Mouse (Mus musculus): ENCODE results near the gene Vwa3a. TPM values are rescaled to one million over a fixed set of nuclear protein-coding genes. Genes with fewer than 3 reads are reported as not detected.

Vwa3a gene
- polyA plus RNA-seq, 1 experiment from 2014 or later: 1.9 TPM

DNA sequence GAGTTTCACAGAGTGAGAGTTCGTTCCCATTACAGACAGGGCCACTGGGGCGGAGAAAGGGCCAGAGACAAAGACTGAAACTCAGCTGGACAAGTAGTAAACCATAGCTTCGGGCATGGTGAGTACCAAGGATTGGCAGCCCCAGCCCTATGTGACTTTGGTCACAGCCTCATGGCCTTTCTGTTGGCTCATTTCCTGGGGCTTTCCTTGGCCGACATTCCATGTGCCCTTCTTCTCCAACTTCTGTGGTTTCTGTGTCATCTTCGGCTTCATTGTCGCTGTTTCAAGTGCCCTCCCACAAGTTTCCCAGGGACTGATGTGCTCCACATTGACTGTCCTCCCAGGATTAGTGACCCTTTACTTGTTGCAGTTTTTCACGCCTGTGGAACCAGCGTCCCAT, 17.7 kb upstream of the Vwa3a start:
- ATAC-seq (ENCODE audit: low FRiP score): no peak
- H3K27ac ChIP-seq: no peak overlapping the region
- 88% methylated on average over 8 of the region's 8 CpGs for WGBS
- no peaks in the 10 kb centered on the region for H3K9me3 ChIP-seq
- H3K4me3 ChIP-seq: no peak overlapping the region
- peaks cover 31% of the 10 kb centered on the region for H3K4me1 ChIP-seq (replicated peaks)
- H3K27me3 ChIP-seq: no peaks in the 10 kb centered on the region
- no peak overlapping the region for H3K9ac ChIP-seq
- no peak overlapping the region for H3K4me2 ChIP-seq
- peaks cover 6% of the 10 kb centered on the region; the same call in 1 of the 2 replicates for H3K36me3 ChIP-seq

DNA sequence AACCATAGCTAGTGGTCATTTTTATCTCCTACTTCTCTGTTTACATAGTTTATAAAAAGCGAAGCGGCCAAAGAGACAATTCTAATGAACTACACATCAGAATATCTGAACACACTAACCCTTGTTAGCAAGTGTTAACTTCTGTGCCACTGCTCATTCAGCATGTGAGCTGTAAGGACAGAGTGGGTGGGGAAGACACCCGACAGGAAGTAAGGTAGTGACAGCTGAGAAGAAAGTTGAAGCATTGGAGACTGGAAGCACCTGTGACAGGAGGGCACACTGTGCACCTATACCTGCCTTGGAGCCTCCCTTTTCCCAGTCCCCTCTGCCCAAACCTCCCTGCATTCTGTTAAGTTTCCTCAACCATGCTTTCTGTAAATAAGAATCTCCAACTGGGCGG, 17.1 kb upstream of the Vwa3a start:
- H3K9ac ChIP-seq: no peak overlapping the region
- no peak overlapping the region for H3K4me3 ChIP-seq
- WGBS: 96% methylated on average over 4 of the region's 4 CpGs
- H3K4me1 ChIP-seq (replicated peaks): peaks cover 30% of the 10 kb centered on the region
- no peak overlapping the region for H3K4me2 ChIP-seq
- H3K27me3 ChIP-seq: no peaks in the 10 kb centered on the region
- ATAC-seq (ENCODE audit: low FRiP score): no peak
- H3K9me3 ChIP-seq: no peaks in the 10 kb centered on the region
- no peak overlapping the region for H3K27ac ChIP-seq
- H3K36me3 ChIP-seq: peaks cover 6% of the 10 kb centered on the region; the same call in 1 of the 2 replicates

- no peak overlapping the region for H3K4me2 ChIP-seq
Observed at GRCm38 (mm10) chr7:120722839-120723278, 16.3 kb upstream of the Vwa3a start.

DNA sequence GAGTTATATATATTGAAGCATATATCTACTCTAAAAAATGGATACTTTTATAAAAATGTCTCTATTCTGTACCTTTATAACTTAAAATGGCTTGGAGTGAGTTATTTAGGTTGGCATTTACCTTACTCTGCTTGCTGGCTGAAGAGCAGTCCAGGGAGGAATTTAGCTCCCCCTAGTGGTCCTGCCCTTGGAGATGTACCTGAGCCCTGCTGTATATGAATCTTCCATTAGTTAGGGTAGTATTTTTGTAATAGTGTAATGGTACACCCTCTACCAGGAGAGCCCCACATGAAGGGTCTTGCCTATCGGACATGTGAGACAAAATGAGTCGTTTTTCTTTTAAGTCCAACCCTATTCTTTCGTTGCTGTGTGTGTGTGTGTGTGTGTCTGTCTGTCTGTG, 11.5 kb upstream of the Vwa3a start:
- WGBS: 91% methylated on average over 3 of the region's 3 CpGs

More at GRCm38 (mm10) chr7:120722839-120723278, 16.3 kb upstream of the Vwa3a start:
- peaks cover 6% of the 10 kb centered on the region; the same call in 1 of the 2 replicates for H3K36me3 ChIP-seq
- H3K27ac ChIP-seq: peak overlapping the region; percentile 69
- peak overlapping the region; percentile 46; the same call in 1 of the 2 replicates for H3K9ac ChIP-seq
- no peaks in the 10 kb centered on the region for H3K9me3 ChIP-seq
- 46% methylated on average over 8 of the region's 8 CpGs for WGBS
- peaks cover 27% of the 10 kb centered on the region for H3K4me1 ChIP-seq (replicated peaks)
- ATAC-seq (ENCODE audit: low FRiP score): 0 out of 2 replicates have a peak, but pooled peaks have one; percentile 36
- no peak overlapping the region for H3K4me3 ChIP-seq
- no peaks in the 10 kb centered on the region for H3K27me3 ChIP-seq

DNA sequence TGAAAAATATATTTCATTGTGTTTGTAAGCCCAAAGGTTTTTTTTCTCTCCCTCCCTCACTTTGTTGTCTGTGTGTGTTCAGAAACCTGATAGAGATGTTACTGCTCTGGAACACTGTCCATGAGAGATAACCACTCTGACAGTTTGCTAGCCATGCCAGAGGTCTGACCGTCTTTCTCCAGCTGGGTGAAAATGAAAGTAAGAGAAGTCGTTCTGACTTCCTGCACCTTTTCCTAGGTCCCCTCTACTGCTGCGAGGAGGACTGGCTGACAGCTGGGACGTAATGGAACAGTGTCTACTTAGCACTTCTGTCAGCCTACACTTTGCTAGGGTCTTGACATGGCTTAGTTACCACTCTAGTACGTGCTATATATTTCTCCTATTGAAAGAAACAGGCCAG, 9.5 kb upstream of the Vwa3a start:
- Histone ChIP-seq H3K27me3 (no peaks in the 10 kb centered on the region), H3K36me3 (peaks cover 24% of the 10 kb centered on the region), H3K9ac (no peak overlapping the region), H3K27ac (no peak overlapping the region), H3K9me3 (no peaks in the 10 kb centered on the region), H3K4me2 (no peak overlapping the region), H3K4me1 (replicated peaks) (0 out of 2 replicates have a peak, but pooled peaks cover under 1% of the 10 kb centered on the region), H3K4me3 (no peak overlapping the region)
- ATAC-seq (ENCODE audit: low FRiP score): no peak
- 87% methylated on average over 5 of the region's 5 CpGs for WGBS

More for the DNA sequence above, 11.5 kb upstream of the Vwa3a start:
- Histone ChIP-seq H3K36me3 (peaks cover 24% of the 10 kb centered on the region), H3K4me3 (no peak overlapping the region), H3K4me2 (no peak overlapping the region), H3K27ac (no peak overlapping the region), H3K4me1 (replicated peaks) (peaks cover 16% of the 10 kb centered on the region), H3K9me3 (no peaks in the 10 kb centered on the region), H3K9ac (no peak overlapping the region), H3K27me3 (no peaks in the 10 kb centered on the region)
- ATAC-seq (ENCODE audit: low FRiP score): no peak

GRCm38 (mm10) chr7:120732906-120733305, 6.2 kb upstream of the Vwa3a start:
- no peak overlapping the region for H3K4me3 ChIP-seq
- no peak overlapping the region for H3K27ac ChIP-seq
- ATAC-seq (ENCODE audit: low FRiP score): no peak
- no peaks in the 10 kb centered on the region for H3K4me1 ChIP-seq (replicated peaks)
- WGBS: 94% methylated on average over 7 of the region's 7 CpGs
- no peaks in the 10 kb centered on the region for H3K27me3 ChIP-seq
- no peaks in the 10 kb centered on the region for H3K9me3 ChIP-seq
- H3K36me3 ChIP-seq: peaks cover 19% of the 10 kb centered on the region
- H3K9ac ChIP-seq: no peak overlapping the region
- H3K4me2 ChIP-seq: no peak overlapping the region

GRCm38 (mm10) chr7:120739558-120740101, 512 bp downstream of the Vwa3a start:
- Histone ChIP-seq H3K9me3 (no peaks in the 10 kb centered on the region), H3K9ac (no peak overlapping the region), H3K27me3 (no peaks in the 10 kb centered on the region), H3K4me2 (no peak overlapping the region), H3K36me3 (0 out of 2 replicates have a peak, but pooled peaks cover 3% of the 10 kb centered on the region), H3K27ac (no peak overlapping the region), H3K4me1 (replicated peaks) (peaks cover 8% of the 10 kb centered on the region), H3K4me3 (no peak overlapping the region)
- ATAC-seq (ENCODE audit: low FRiP score): no peak
- WGBS: 9% methylated on average over 5 of the region's 5 CpGs

GRCm38 (mm10) chr7:120743366-120744351, 4.5 kb downstream of the Vwa3a start:
- H3K4me1 ChIP-seq (replicated peaks): peaks cover 8% of the 10 kb centered on the region
- H3K9ac ChIP-seq: no peak overlapping the region
- H3K9me3 ChIP-seq: no peaks in the 10 kb centered on the region
- no peaks in the 10 kb centered on the region for H3K36me3 ChIP-seq
- H3K4me2 ChIP-seq: no peak overlapping the region
- WGBS: 78% methylated on average over 14 of the region's 14 CpGs
- no peak overlapping the region for H3K4me3 ChIP-seq
- no peak overlapping the region for H3K27ac ChIP-seq
- H3K27me3 ChIP-seq: no peaks in the 10 kb centered on the region
- no peak for ATAC-seq (ENCODE audit: low FRiP score)

GRCm38 (mm10) chr7:120744606-120745005, 5.5 kb downstream of the Vwa3a start:
- Histone ChIP-seq H3K4me1 (replicated peaks) (peaks cover 6% of the 10 kb centered on the region), H3K27ac (no peak overlapping the region), H3K36me3 (no peaks in the 10 kb centered on the region), H3K9ac (no peak overlapping the region), H3K9me3 (no peaks in the 10 kb centered on the region), H3K4me2 (no peak overlapping the region), H3K27me3 (no peaks in the 10 kb centered on the region), H3K4me3 (no peak overlapping the region)
- WGBS: 91% methylated on average over 6 of the region's 6 CpGs
- ATAC-seq (ENCODE audit: low FRiP score): no peak

DNA sequence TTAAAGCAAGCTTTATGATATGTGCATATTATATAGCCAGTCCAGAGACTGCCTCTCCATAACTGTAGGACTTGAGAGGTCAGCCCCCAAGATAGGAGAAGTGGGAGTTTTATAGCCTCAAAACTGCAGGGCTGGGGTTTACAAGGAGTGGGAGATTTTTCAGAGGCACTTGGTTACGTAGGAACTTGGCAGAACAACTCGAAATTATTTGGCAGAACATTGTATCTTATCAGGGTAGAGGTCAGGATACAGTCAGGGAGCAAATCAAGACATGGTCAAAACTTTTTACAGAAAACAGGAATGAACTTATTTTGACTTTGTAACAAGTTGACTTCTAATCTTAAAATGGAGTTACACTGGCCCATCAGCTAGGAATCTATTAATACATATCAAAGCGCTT, 6.9 kb downstream of the Vwa3a start:
- WGBS: 83% methylated on average over 3 of the region's 3 CpGs
- H3K9me3 ChIP-seq: no peaks in the 10 kb centered on the region
- no peaks in the 10 kb centered on the region for H3K27me3 ChIP-seq
- no peaks in the 10 kb centered on the region for H3K36me3 ChIP-seq
- no peak for ATAC-seq (ENCODE audit: low FRiP score)
- H3K4me1 ChIP-seq (replicated peaks): no peaks in the 10 kb centered on the region
- no peak overlapping the region for H3K27ac ChIP-seq
- no peak overlapping the region for H3K4me3 ChIP-seq
- H3K9ac ChIP-seq: no peak overlapping the region
- H3K4me2 ChIP-seq: no peak overlapping the region

DNA sequence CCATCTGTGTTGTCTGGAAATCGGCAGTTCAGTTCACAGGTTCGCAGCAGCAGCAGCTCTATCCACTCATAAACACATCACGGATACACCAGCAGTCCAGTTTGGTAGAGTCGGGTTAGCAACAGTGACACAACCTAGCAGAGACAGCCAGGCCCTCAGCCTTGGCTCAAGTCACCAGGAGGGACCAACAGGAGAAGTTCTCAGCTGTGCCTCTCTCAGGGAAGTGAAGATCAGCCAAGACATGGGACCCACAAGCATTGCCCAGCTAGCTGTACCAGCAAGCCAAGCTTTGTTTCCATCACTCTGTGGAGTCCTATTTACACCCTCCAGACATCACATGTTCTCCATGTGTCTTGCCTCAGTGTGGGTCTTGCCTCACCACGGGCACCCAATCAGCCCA, 7.7 kb downstream of the Vwa3a start:
- Histone ChIP-seq H3K9me3 (no peaks in the 10 kb centered on the region), H3K36me3 (no peaks in the 10 kb centered on the region), H3K27ac (no peak overlapping the region), H3K9ac (no peak overlapping the region), H3K27me3 (no peaks in the 10 kb centered on the region), H3K4me3 (no peak overlapping the region), H3K4me2 (no peak overlapping the region), H3K4me1 (replicated peaks) (no peaks in the 10 kb centered on the region)
- ATAC-seq (ENCODE audit: low FRiP score): no peak
- 89% methylated on average over 5 of the region's 5 CpGs for WGBS

DNA sequence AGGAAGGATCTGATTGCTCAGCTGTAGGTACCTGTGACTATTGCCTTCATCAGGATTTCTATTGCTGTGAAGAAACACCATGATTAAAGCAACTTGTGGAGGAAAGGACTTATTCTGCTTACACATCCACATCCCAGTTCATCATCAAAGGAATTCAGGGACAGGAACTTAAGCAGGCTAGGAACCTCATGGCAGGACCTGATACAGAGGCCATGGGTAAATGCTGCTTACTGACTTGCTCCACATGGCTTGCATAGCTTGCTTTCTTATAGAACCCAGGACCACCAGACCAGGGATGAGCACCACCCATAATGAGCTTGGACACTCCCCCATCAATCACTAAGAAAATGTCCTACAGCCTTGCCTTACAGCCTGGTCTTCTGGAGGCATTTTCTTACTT, 9.4 kb downstream of the Vwa3a start:
- Histone ChIP-seq H3K9ac (no peak overlapping the region), H3K4me1 (replicated peaks) (no peaks in the 10 kb centered on the region), H3K4me2 (no peak overlapping the region), H3K36me3 (no peaks in the 10 kb centered on the region), H3K27me3 (no peaks in the 10 kb centered on the region), H3K4me3 (no peak overlapping the region), H3K9me3 (no peaks in the 10 kb centered on the region), H3K27ac (no peak overlapping the region)
- no peak for ATAC-seq (ENCODE audit: low FRiP score)

Measured in hindbrain, embryonic 13.5 days (tissue).